10 mouse cellular contexts compared by ENCODE assay signal in genomic region chr1:152536416-152537018, GRCm38 (mm10).
DNase-seq lines count a peak whose midpoint lies in the region; ATAC-seq and TF ChIP-seq lines count a peak whose summit lies in the region.
"Had no signal": no experiment of that assay in that cellular context is flagged by ENCODE, and none has a peak within 500 bp of the region (broad histone marks: within the 10 kb centered on the region; RNA-seq: fewer than 3 reads in every experiment).

No protein-coding gene starts in this region.

- TF ChIP-seq RAD21 in CH12.LX (IDR thresholded peaks at IDR 0.05; ENCODE audit: low read depth, low read length) = no peak

- no peak for TF ChIP-seq POLR2A in CH12.LX (IDR thresholded peaks at IDR 0.05; ENCODE audit: low read depth, low read length)

- no peaks in the 10 kb centered on the region for H3K9me3 ChIP-seq in hindbrain, embryonic 13.5 days
- H3K9me3 ChIP-seq in hindbrain, embryonic 10.5 days = no peaks in the 10 kb centered on the region
- no peaks in the 10 kb centered on the region for H3K9me3 ChIP-seq in CH12.LX (replicated peaks; ENCODE audit: low read length)
- H3K9me3 ChIP-seq in kidney, postnatal 0 days (replicated peaks; ENCODE audit: low read length) = no peaks in the 10 kb centered on the region

- in situ Hi-C loops in CH12.LX (cut with MboI; ENCODE audit: low pct_ligation_motif_present, low pct_unique_long_range_greater_than_20kb, low sequenced_read_pairs) = loop anchor here (10.0 to 25.0 kb wide), 4 partner anchors 228 to 851 kb away; partner anchors contain the start of genes Arpc5, Rgl1 and Smg7

- H3K4me3 ChIP-seq in hindbrain, embryonic 13.5 days = no peak overlapping the region
- no peak overlapping the region for H3K4me3 ChIP-seq in hindbrain, embryonic 10.5 days
- no peak overlapping the region for H3K4me3 ChIP-seq in CH12.LX (replicated peaks in 1 of 3; ENCODE audit: low read depth in 2 of 3, low read length in 2 of 3, poor library complexity in 1 of 3)
- no peak overlapping the region for H3K4me3 ChIP-seq in kidney, postnatal 0 days (replicated peaks; ENCODE audit: low read depth, low read length)
- H3K4me3 ChIP-seq: erythroblast, embryonic 14.5 days had no signal

- H3K27me3 ChIP-seq in hindbrain, embryonic 13.5 days = no peaks in the 10 kb centered on the region
- no peaks in the 10 kb centered on the region for H3K27me3 ChIP-seq in hindbrain, embryonic 10.5 days (ENCODE audit: insufficient read depth, poor library complexity, severe bottlenecking)
- H3K27me3 ChIP-seq in CH12.LX (replicated peaks) = no peaks in the 10 kb centered on the region
- no peaks in the 10 kb centered on the region for H3K27me3 ChIP-seq in kidney, postnatal 0 days (ENCODE audit: insufficient read depth, low read length)

- no peak overlapping the region for H3K4me2 ChIP-seq in hindbrain, embryonic 13.5 days
- H3K4me2 ChIP-seq in CH12.LX (ENCODE audit: insufficient read depth, low read depth, poor library complexity, severe bottlenecking) = no peak overlapping the region
- H3K4me2 ChIP-seq in kidney, postnatal 0 days (ENCODE audit: low read length) = no peak overlapping the region

- no peak overlapping the region for H3K9ac ChIP-seq in hindbrain, embryonic 13.5 days
- no peak overlapping the region for H3K9ac ChIP-seq in CH12.LX (ENCODE audit: insufficient read depth, low read depth)
- no peak overlapping the region for H3K9ac ChIP-seq in kidney, postnatal 0 days (ENCODE audit: low read depth, low read length)

- no peak for DNase-seq in hindbrain, embryonic 10.5 days (ENCODE audit: low spot score)
- DNase-seq in CH12.LX (ENCODE audit: extremely low read depth) = peak; percentile 36
- DNase-seq in adipocyte (ENCODE audit: low spot score) = peak; percentile 35
- peak; percentile 41 for DNase-seq in kidney, postnatal 0 days (ENCODE audit: low spot score)
- no peak for DNase-seq in ovary, postnatal 36 days (ENCODE audit: low spot score)
- no peak for DNase-seq in spleen, adult 18-20 months
- DNase-seq: layer of hippocampus, adult 9-11 months; lung, postnatal 36 days had no signal

- peaks cover 14% of the 10 kb centered on the region for H3K36me3 ChIP-seq in hindbrain, embryonic 13.5 days
- peaks cover 65% of the 10 kb centered on the region for H3K36me3 ChIP-seq in hindbrain, embryonic 10.5 days
- peaks cover 0 to 2% of the 10 kb centered on the region in 2 experiments for H3K36me3 ChIP-seq in CH12.LX (replicated peaks in 1 of 2; ENCODE audit: control insufficient read depth in 1 of 2, insufficient read depth in 1 of 2, low read length in 1 of 2)
- peaks cover 8% of the 10 kb centered on the region; the same call in 1 of the 2 replicates for H3K36me3 ChIP-seq in kidney, postnatal 0 days (ENCODE audit: insufficient read depth, low read length)

- dilution Hi-C loops in CH12.LX (cut with MboI; ENCODE audit: extremely low pct_ligation_motif_present, extremely low pct_unique_long_range_greater_than_20kb, low sequenced_read_pairs) = no loop called here

- peaks cover 4% of the 10 kb centered on the region; the same call in 1 of the 2 replicates for H3K4me1 ChIP-seq in hindbrain, embryonic 13.5 days (replicated peaks)
- peaks cover 8% of the 10 kb centered on the region for H3K4me1 ChIP-seq in hindbrain, embryonic 10.5 days (replicated peaks)
- H3K4me1 ChIP-seq in CH12.LX (ENCODE audit: control insufficient read depth in 1 of 2, insufficient read depth in 2 of 2) = peaks cover 2 to 52% of the 10 kb centered on the region in 2 experiments
- no peaks in the 10 kb centered on the region for H3K4me1 ChIP-seq in kidney, postnatal 0 days (replicated peaks; ENCODE audit: insufficient read depth, low read length)

- H3K27ac ChIP-seq in hindbrain, embryonic 13.5 days = peak overlapping the region; percentile 48; the same call in 1 of the 2 replicates
- H3K27ac ChIP-seq in hindbrain, embryonic 10.5 days = no peak overlapping the region
- no peak overlapping the region for H3K27ac ChIP-seq in CH12.LX (ENCODE audit: insufficient read depth, low read depth)
- H3K27ac ChIP-seq in kidney, postnatal 0 days = no peak overlapping the region

- ATAC-seq in hindbrain, embryonic 13.5 days (ENCODE audit: low FRiP score) = no peak
- ATAC-seq in kidney, postnatal 0 days (replicated peaks; ENCODE audit: low FRiP score, low read depth) = peak; percentile 35; the same call in 1 of the 2 replicates

- no peak for TF ChIP-seq EP300 in CH12.LX (IDR thresholded peaks at IDR 0.05; ENCODE audit: low read length)

- no peak for TF ChIP-seq CTCF in CH12.LX (conservative IDR thresholded peaks at IDR 0.05 in 1 of 2, IDR thresholded peaks at IDR 0.05 in 1 of 2; ENCODE audit: low read depth in 2 of 2, low read length in 2 of 2)
- no peak for TF ChIP-seq CTCF in kidney, postnatal 0 days (IDR thresholded peaks at IDR 0.05; ENCODE audit: low read depth)

- no peaks in the 10 kb centered on the region for H3K79me2 ChIP-seq in CH12.LX (replicated peaks; ENCODE audit: control insufficient read depth, extremely low read depth, insufficient read depth, poor library complexity, severe bottlenecking)

- 50% methylated on average over 16 of the region's 16 CpGs for WGBS in hindbrain, embryonic 13.5 days
- WGBS in hindbrain, embryonic 10.5 days = 60% methylated on average over 16 of the region's 16 CpGs
- WGBS in kidney, postnatal 0 days = 43% methylated on average over 16 of the region's 16 CpGs

TF ChIP-seq in CH12.LX, 34 proteins besides CTCF, POLR2A, EP300 and RAD21:
- no peak for TF ChIP-seq ETS1 (conservative IDR thresholded peaks at IDR 0.05; ENCODE audit: low read depth, low read length)
- no peak for TF ChIP-seq JUND (conservative IDR thresholded peaks at IDR 0.05; ENCODE audit: low read depth, low read length)
- TF ChIP-seq USF2 (conservative IDR thresholded peaks at IDR 0.05; ENCODE audit: low read depth, low read length) = no peak
- no peak for TF ChIP-seq E2F4 (IDR thresholded peaks at IDR 0.05; ENCODE audit: insufficient replicate concordance, low read depth, low read length)
- TF ChIP-seq ZC3H11A (IDR thresholded peaks at IDR 0.05; ENCODE audit: low read depth, low read length) = no peak
- TF ChIP-seq MYC (IDR thresholded peaks at IDR 0.05; ENCODE audit: low read depth, low read length) = no peak
- no peak for TF ChIP-seq SMC3 (IDR thresholded peaks at IDR 0.05; ENCODE audit: low read depth, low read length)
- no peak for TF ChIP-seq MAFK (IDR thresholded peaks at IDR 0.05; ENCODE audit: insufficient replicate concordance, low read length)
- TF ChIP-seq RCOR1 (conservative IDR thresholded peaks at IDR 0.05; ENCODE audit: low read depth, low read length) = no peak
- TF ChIP-seq USF1 (IDR thresholded peaks at IDR 0.05; ENCODE audit: low read depth, low read length) = no peak
- TF ChIP-seq JUN (IDR thresholded peaks at IDR 0.05; ENCODE audit: insufficient read depth, low read depth, low read length) = no peak
- TF ChIP-seq SIN3A (IDR thresholded peaks at IDR 0.05; ENCODE audit: low read length) = no peak
- no peak for TF ChIP-seq CHD1 (IDR thresholded peaks at IDR 0.05; ENCODE audit: low read depth, low read length)
- TF ChIP-seq PAX5 (IDR thresholded peaks at IDR 0.05; ENCODE audit: low read length) = no peak
- TF ChIP-seq KAT2A (IDR thresholded peaks at IDR 0.05; ENCODE audit: insufficient replicate concordance, low read length) = no peak
- no peak for TF ChIP-seq BHLHE40 (IDR thresholded peaks at IDR 0.05; ENCODE audit: low read depth, low read length)
- no peak for TF ChIP-seq ELF1 (IDR thresholded peaks at IDR 0.05; ENCODE audit: low read depth, low read length)

Comparison
In these comparisons a context has a peak if more than half of its experiments do, and no peak if none do; other contexts are left out.
1. DNase-seq: peak in CH12.LX (single experiment), adipocyte (single experiment) and kidney, postnatal 0 days (single experiment); none in hindbrain, embryonic 10.5 days (single experiment), ovary, postnatal 36 days (single experiment) and spleen, adult 18-20 months (0 of 2).